ENCODE assay signal across 27 mouse cellular contexts in the genomic region with DNA sequence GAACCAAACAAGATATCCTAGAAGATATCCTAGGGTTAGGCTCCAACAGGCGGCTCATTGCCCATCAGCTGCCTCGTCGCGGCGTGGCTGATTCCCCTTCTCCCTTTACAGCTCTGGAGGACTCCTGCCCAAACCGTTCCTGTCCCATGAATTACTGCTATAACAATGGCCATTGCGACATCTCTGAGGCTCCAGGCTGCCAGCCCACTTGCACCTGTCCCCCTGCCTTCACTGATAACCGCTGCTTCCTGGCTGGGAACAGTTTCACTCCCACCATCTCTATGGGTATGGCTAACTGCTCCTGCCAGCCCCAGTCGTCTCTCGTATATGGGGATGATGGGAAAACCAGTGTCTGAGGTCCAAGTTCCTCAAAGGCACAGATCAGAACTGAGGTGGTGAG. TPM values are rescaled to one million over a fixed set of nuclear protein-coding genes. Genes with fewer than 3 reads are reported as not detected.
DNase-seq lines count a peak whose midpoint lies in the region; ATAC-seq and TF ChIP-seq lines count a peak whose summit lies in the region.
"Had no signal": no experiment of that assay in that cellular context is flagged by ENCODE, and none has a peak within 500 bp of the region (broad histone marks: within the 10 kb centered on the region; RNA-seq: fewer than 3 reads in every experiment).

No protein-coding gene starts in this region.

- no peaks in the 10 kb centered on the region for H3K79me3 ChIP-seq in C2C12 (ENCODE audit: low read depth)

- DNase-seq in midbrain, embryonic 10.5 days (ENCODE audit: low spot score) = no peak
- DNase-seq in urinary bladder, adult 18-20 months (ENCODE audit: low spot score in 2 of 2) = no peak
- DNase-seq in adrenal gland, postnatal 10 days = no peak
- DNase-seq: adrenal gland, adult 2 months; adrenal gland, postnatal 14 days; adrenal gland, postnatal 36 days; cerebellum, adult 11-12 months; cerebellum, adult 2 months; cerebellum, adult 9-10 months; cerebellum, postnatal 10 days; cerebellum, postnatal 25 days; forebrain, postnatal 0 days had no signal

- no peak overlapping the region for H3ac ChIP-seq in C2C12 (ENCODE audit: control insufficient read depth, insufficient read length, low read depth)

- H3K9ac ChIP-seq in midbrain, embryonic 16.5 days (ENCODE audit: low read depth, low read length) = no peak overlapping the region
- H3K9ac ChIP-seq: embryonic facial prominence, embryonic 12.5 days; forebrain, embryonic 13.5 days; forebrain, embryonic 15.5 days; forebrain, postnatal 0 days had no signal

- no peak overlapping the region for H3K4me2 ChIP-seq in midbrain, embryonic 16.5 days (ENCODE audit: low read length)
- H3K4me2 ChIP-seq: embryonic facial prominence, embryonic 12.5 days; forebrain, embryonic 13.5 days; forebrain, embryonic 15.5 days had no signal

- H3K27ac ChIP-seq in midbrain, embryonic 10.5 days (replicated peaks) = 0 out of 2 replicates have a peak overlapping the region, but pooled peaks have one; percentile 13
- no peak overlapping the region for H3K27ac ChIP-seq in midbrain, embryonic 16.5 days (ENCODE audit: low read length)
- H3K27ac ChIP-seq: embryonic facial prominence, embryonic 10.5 days; embryonic facial prominence, embryonic 12.5 days; forebrain, embryonic 13.5 days; forebrain, embryonic 15.5 days had no signal

- no peaks in the 10 kb centered on the region for H3K36me3 ChIP-seq in midbrain, embryonic 10.5 days
- H3K36me3 ChIP-seq in midbrain, embryonic 16.5 days (ENCODE audit: control insufficient read depth, insufficient read depth, low read length) = no peaks in the 10 kb centered on the region
- no peaks in the 10 kb centered on the region for H3K36me3 ChIP-seq in C2C12 (ENCODE audit: control insufficient read depth, insufficient read depth)
- H3K36me3 ChIP-seq: embryonic facial prominence, embryonic 10.5 days; embryonic facial prominence, embryonic 12.5 days; forebrain, embryonic 15.5 days; G1E had no signal

- WGBS in midbrain, embryonic 10.5 days = 90% methylated on average over 10 of the region's 10 CpGs
- 83% methylated on average over 10 of the region's 10 CpGs for WGBS in midbrain, embryonic 16.5 days

- H3K4me3 ChIP-seq in midbrain, embryonic 10.5 days = no peak overlapping the region
- no peak overlapping the region for H3K4me3 ChIP-seq in midbrain, embryonic 16.5 days (ENCODE audit: low read depth, low read length)
- no peak overlapping the region for H3K4me3 ChIP-seq in C2C12 (ENCODE audit: insufficient read depth, poor library complexity, severe bottlenecking)
- H3K4me3 ChIP-seq: embryonic facial prominence, embryonic 10.5 days; embryonic facial prominence, embryonic 12.5 days; forebrain, embryonic 13.5 days; forebrain, embryonic 15.5 days had no signal

- no peaks in the 10 kb centered on the region for H3K79me2 ChIP-seq in C2C12 (ENCODE audit: control insufficient read depth, insufficient read depth)

- peaks cover 4% of the 10 kb centered on the region; the same call in 1 of the 2 replicates for H3K27me3 ChIP-seq in midbrain, embryonic 10.5 days (ENCODE audit: low read depth, poor library complexity, severe bottlenecking)
- H3K27me3 ChIP-seq in midbrain, embryonic 16.5 days (ENCODE audit: control insufficient read depth, insufficient read depth, low read depth, low read length) = no peaks in the 10 kb centered on the region
- H3K27me3 ChIP-seq in C2C12 (ENCODE audit: control insufficient read depth, insufficient read depth, insufficient read length) = no peaks in the 10 kb centered on the region
- H3K27me3 ChIP-seq: forebrain, embryonic 13.5 days; forebrain, embryonic 15.5 days; Patski had no signal

- H3K9me3 ChIP-seq in midbrain, embryonic 10.5 days (replicated peaks) = no peaks in the 10 kb centered on the region
- no peaks in the 10 kb centered on the region for H3K9me3 ChIP-seq in midbrain, embryonic 16.5 days (replicated peaks; ENCODE audit: control insufficient read depth, low read length, poor library complexity, severe bottlenecking)
- H3K9me3 ChIP-seq: embryonic facial prominence, embryonic 10.5 days; embryonic facial prominence, embryonic 12.5 days; forebrain, embryonic 13.5 days; forebrain, embryonic 15.5 days; G1E had no signal

- ATAC-seq in midbrain, embryonic 16.5 days = no peak
- ATAC-seq in granulocyte monocyte progenitor cell, adult 5-6 weeks (replicated peaks; ENCODE audit: poor library complexity, severe bottlenecking) = peak; percentile 30; the same call in 1 of the 2 replicates
- ATAC-seq: activated CD4-positive, CD25-positive, alpha-beta regulatory T cell, adult 4 months; CD4-positive, CD25-positive, alpha-beta regulatory T cell, adult 4 months; forebrain, embryonic 13.5 days; forebrain, embryonic 15.5 days; forebrain, postnatal 0 days; Patski had no signal

- TF ChIP-seq CTCF in C2C12 (IDR thresholded peaks at IDR 0.05; ENCODE audit: control insufficient read depth, insufficient read depth, insufficient read length) = no peak

- H3K4me1 ChIP-seq in midbrain, embryonic 10.5 days = peaks cover 23% of the 10 kb centered on the region
- no peaks in the 10 kb centered on the region for H3K4me1 ChIP-seq in midbrain, embryonic 16.5 days (ENCODE audit: control insufficient read depth, insufficient read depth, low read length)
- H3K4me1 ChIP-seq: embryonic facial prominence, embryonic 12.5 days; forebrain, embryonic 13.5 days; forebrain, embryonic 15.5 days had no signal

TF ChIP-seq in C2C12, 6 proteins besides CTCF, POLR2A, EP300 and RAD21:
- peak; percentile 79 for TF ChIP-seq MYOD1 (IDR thresholded peaks at IDR 0.05; ENCODE audit: control insufficient read depth, insufficient read length, low read depth)
- TF ChIP-seq FOSL1 (IDR thresholded peaks at IDR 0.05; ENCODE audit: insufficient read depth, low read length, poor library complexity, severe bottlenecking) = no peak
- TF ChIP-seq CEBPB (IDR thresholded peaks at IDR 0.05; ENCODE audit: low read depth) = peak; percentile 75

RNA-seq across cellular contexts. Expression of gene Muc20, which starts 20.6 kb away (rescaled TPM):
- not detected in 2 replicates for polyA plus RNA-seq in midbrain, embryonic 10.5 days (2016; fragmentation: Nextera tagmentation; extraction: Ambion mirVana)
- polyA plus RNA-seq in midbrain, embryonic 16.5 days (2015; fragmentation: Nextera tagmentation; extraction: Ambion mirVana) = not detected in 2 replicates
- polyA plus RNA-seq in C2C12 (2012; fragmentation: generic; extraction: Trizol) = not detected
- total RNA-seq in granulocyte monocyte progenitor cell, adult 5-6 weeks (2014; fragmentation: Nextera tagmentation) = not detected in 2 replicates
- not detected in 2 replicates for total RNA-seq in granulocyte monocyte progenitor cell, adult 5-6 weeks (2017)
- total RNA-seq in adrenal gland, postnatal 10 days (2021) = under 1 TPM; 0.21 to 0.33 TPM
- total RNA-seq: adrenal gland, postnatal 36 days; forebrain, postnatal 0 days had no signal
- polyA plus RNA-seq: adrenal gland, adult 2 months; cerebellum, adult 2 months; cortical plate, adult 2 months; embryonic facial prominence, embryonic 10.5 days; embryonic facial prominence, embryonic 12.5 days; forebrain, embryonic 11.5 days; forebrain, embryonic 13.5 days; forebrain, embryonic 15.5 days; forebrain, postnatal 0 days; G1E had no signal

RNA-seq across cellular contexts. Expression of gene Smbd1, which starts 33.6 kb away (rescaled TPM):
- polyA plus RNA-seq in midbrain, embryonic 10.5 days (2016; fragmentation: Nextera tagmentation; extraction: Ambion mirVana) = not detected in 2 replicates
- polyA plus RNA-seq in midbrain, embryonic 16.5 days (2015; fragmentation: Nextera tagmentation; extraction: Ambion mirVana) = not detected in 2 replicates
- polyA plus RNA-seq in C2C12 (2012; fragmentation: generic; extraction: Trizol) = not detected
- total RNA-seq in granulocyte monocyte progenitor cell, adult 5-6 weeks (2014; fragmentation: Nextera tagmentation) = not detected in 2 replicates
- total RNA-seq in granulocyte monocyte progenitor cell, adult 5-6 weeks (2017) = not detected in 2 replicates
- not detected for total RNA-seq in adrenal gland, postnatal 10 days (2021)
- total RNA-seq: adrenal gland, adult 2 months; adrenal gland, postnatal 14 days; adrenal gland, postnatal 36 days; CH12.LX; forebrain, postnatal 0 days; G1E had no signal
- polyA plus RNA-seq: activated CD4-positive, CD25-positive, alpha-beta regulatory T cell, adult 4 months; adrenal gland, adult 2 months; CD4-positive, CD25-positive, alpha-beta regulatory T cell, adult 4 months; cerebellum, adult 2 months; cortical plate, adult 2 months; embryonic facial prominence, embryonic 10.5 days; embryonic facial prominence, embryonic 12.5 days; embryonic facial prominence, embryonic 14.5 days; forebrain, embryonic 11.5 days; forebrain, embryonic 13.5 days; forebrain, embryonic 15.5 days; forebrain, postnatal 0 days; G1E; Patski had no signal

RNA-seq across cellular contexts. Expression of gene Muc4, which starts 41.0 kb away (rescaled TPM):
- polyA plus RNA-seq in midbrain, embryonic 10.5 days (2016; fragmentation: Nextera tagmentation; extraction: Ambion mirVana) = 0.32 and 1.5 TPM in 2 replicates
- not detected in 2 replicates for polyA plus RNA-seq in midbrain, embryonic 16.5 days (2015; fragmentation: Nextera tagmentation; extraction: Ambion mirVana)
- 0.01 TPM for polyA plus RNA-seq in C2C12 (2012; fragmentation: generic; extraction: Trizol)
- not detected in 2 replicates for total RNA-seq in granulocyte monocyte progenitor cell, adult 5-6 weeks (2014; fragmentation: Nextera tagmentation)
- total RNA-seq in granulocyte monocyte progenitor cell, adult 5-6 weeks (2017) = not detected in 2 replicates
- total RNA-seq in adrenal gland, postnatal 10 days (2021) = under 1 TPM; 0.12 to 0.27 TPM
- total RNA-seq: adrenal gland, adult 2 months; adrenal gland, postnatal 14 days; adrenal gland, postnatal 36 days; forebrain, postnatal 0 days had no signal
- polyA plus RNA-seq: activated CD4-positive, CD25-positive, alpha-beta regulatory T cell, adult 4 months; adrenal gland, adult 2 months; CD4-positive, CD25-positive, alpha-beta regulatory T cell, adult 4 months; forebrain, embryonic 15.5 days; forebrain, postnatal 0 days; G1E; Patski had no signal
